In the genomic region with DNA sequence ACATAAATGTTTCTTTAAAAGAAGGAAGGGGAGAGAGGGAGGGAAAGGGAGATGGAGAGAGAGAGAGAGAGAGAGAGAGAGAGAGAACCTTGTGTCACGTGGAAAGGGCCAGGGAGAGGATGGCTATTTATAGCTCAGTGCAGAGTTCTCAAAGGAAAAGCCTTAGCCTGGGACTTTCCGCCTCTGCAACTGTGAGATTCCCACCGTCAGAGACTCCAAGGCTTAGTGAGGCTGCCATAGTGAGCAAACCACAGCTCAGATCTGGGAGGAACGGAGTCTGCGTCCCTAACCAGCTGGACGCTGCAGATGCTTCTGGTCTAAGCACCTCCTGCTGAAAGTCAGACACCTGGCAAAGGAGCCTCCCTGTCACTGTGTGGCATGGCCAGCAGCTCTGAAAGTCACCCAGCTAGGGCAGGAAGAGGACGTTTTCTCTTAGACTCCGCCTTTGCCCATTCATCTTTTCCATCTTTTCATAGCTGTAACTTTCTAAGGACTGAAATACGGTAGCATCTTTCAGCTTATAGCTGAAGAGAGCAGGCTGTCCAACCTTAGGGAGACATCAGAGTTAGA, we compare ENCODE assay signal across 10 mouse cellular contexts. TPM values are rescaled to one million over a fixed set of nuclear protein-coding genes. Genes with fewer than 3 reads are reported as not detected.
DNase-seq lines count a peak whose midpoint lies in the region; TF ChIP-seq lines count a peak whose summit lies in the region.
"Had no signal": no experiment of that assay in that cellular context is flagged by ENCODE, and none has a peak within 500 bp of the region (broad histone marks: within the 10 kb centered on the region; RNA-seq: fewer than 3 reads in every experiment).

No protein-coding gene starts in this region.

- peak overlapping the region; percentile 78 for H3K27ac ChIP-seq in kidney, adult 2 months (ENCODE audit: insufficient read depth, low read depth, low read length)
- H3K27ac ChIP-seq in limb, embryonic 10.5 days, result 0 out of 2 replicates have a peak overlapping the region, but pooled peaks have one; percentile 12
- H3K27ac ChIP-seq: midbrain, embryonic 12.5 days had no signal

- no peaks in the 10 kb centered on the region for H3K9me3 ChIP-seq in limb, embryonic 10.5 days (replicated peaks)

- H3K36me3 ChIP-seq in kidney, adult 2 months (ENCODE audit: control insufficient read depth, insufficient read depth, low read length), result no peaks in the 10 kb centered on the region
- H3K36me3 ChIP-seq in limb, embryonic 10.5 days, result no peaks in the 10 kb centered on the region
- H3K36me3 ChIP-seq: midbrain, embryonic 12.5 days had no signal

- no peaks in the 10 kb centered on the region for H3K4me1 ChIP-seq in kidney, adult 2 months (ENCODE audit: control insufficient read depth, insufficient read depth, low read length)
- 0 out of 2 replicates have a peak, but pooled peaks cover 8% of the 10 kb centered on the region for H3K4me1 ChIP-seq in limb, embryonic 10.5 days

- TF ChIP-seq POLR2A in kidney, adult 2 months (IDR thresholded peaks at IDR 0.05; ENCODE audit: low read depth, low read length), result no peak

- no peak overlapping the region for H3K4me3 ChIP-seq in kidney, adult 2 months (ENCODE audit: insufficient read depth, low read depth, low read length)
- no peak overlapping the region for H3K4me3 ChIP-seq in limb, embryonic 10.5 days
- H3K4me3 ChIP-seq: midbrain, embryonic 12.5 days had no signal

- no peak for TF ChIP-seq CTCF in kidney, adult 2 months (conservative IDR thresholded peaks at IDR 0.05; ENCODE audit: insufficient read depth, insufficient read length, low read depth, low read length)

- 20% methylated on average over 9 of the region's 9 CpGs for WGBS in kidney, adult 2 months
- 45% methylated on average over 9 of the region's 9 CpGs for WGBS in limb, embryonic 10.5 days

- DNase-seq in kidney, adult 2 months, result no peak
- DNase-seq in kidney, adult 9 months, result no peak
- peak; percentile 47 for DNase-seq in adipocyte (ENCODE audit: low spot score)
- DNase-seq in heart, adult 18-20 months, result peak; percentile 53 to 61
- DNase-seq in limb, embryonic 10.5 days (ENCODE audit: low spot score), result no peak
- DNase-seq in T-cell, adult 2 months (ENCODE audit: low spot score), result no peak
- no peak for DNase-seq in thymus, postnatal 25 days
- DNase-seq in cerebellum, adult 18-20 months, result no peak
- DNase-seq: right cerebral cortex, postnatal 4 days had no signal

- no peaks in the 10 kb centered on the region for H3K27me3 ChIP-seq in kidney, adult 2 months (replicated peaks; ENCODE audit: control insufficient read depth, insufficient read depth, low read length)
- H3K27me3 ChIP-seq in limb, embryonic 10.5 days (ENCODE audit: low read depth, poor library complexity, severe bottlenecking), result no peaks in the 10 kb centered on the region
- H3K27me3 ChIP-seq: midbrain, embryonic 12.5 days had no signal

RNA-seq across cellular contexts. Expression of gene Sh3pxd2a, which starts 21.9 kb away (rescaled TPM):
- polyA plus RNA-seq in kidney, adult 2 months (2012; rRNA removed), result 14.9 and 15.5 TPM in 2 replicates
- 10 to 100 TPM; 45.5 to 48.7 TPM for total RNA-seq in heart, adult 18-20 months (2021)
- polyA plus RNA-seq in limb, embryonic 10.5 days (2016; fragmentation: Nextera tagmentation; extraction: Ambion mirVana), result 3.1 and 3.8 TPM in 2 replicates

RNA-seq across cellular contexts. Expression of gene Stn1, which starts 51.2 kb away (rescaled TPM):
- polyA plus RNA-seq in kidney, adult 2 months (2012; rRNA removed), result 12.3 and 14.2 TPM in 2 replicates
- total RNA-seq in heart, adult 18-20 months (2021), result 10 to 100 TPM; 17.2 to 17.3 TPM
- polyA plus RNA-seq in limb, embryonic 10.5 days (2016; fragmentation: Nextera tagmentation; extraction: Ambion mirVana), result 62.3 and 74.5 TPM in 2 replicates

Comparison
In these comparisons a context has a peak if more than half of its experiments do, and no peak if none do; other contexts are left out.
1. DNase-seq: peak in adipocyte (single experiment) and heart, adult 18-20 months (2 of 2); none in kidney, adult 2 months (single experiment), kidney, adult 9 months (single experiment), limb, embryonic 10.5 days (single experiment), T-cell, adult 2 months (single experiment), thymus, postnatal 25 days (single experiment) and cerebellum, adult 18-20 months (0 of 2).